ENCODE assay signal across 28 mouse cellular contexts in the genomic region with DNA sequence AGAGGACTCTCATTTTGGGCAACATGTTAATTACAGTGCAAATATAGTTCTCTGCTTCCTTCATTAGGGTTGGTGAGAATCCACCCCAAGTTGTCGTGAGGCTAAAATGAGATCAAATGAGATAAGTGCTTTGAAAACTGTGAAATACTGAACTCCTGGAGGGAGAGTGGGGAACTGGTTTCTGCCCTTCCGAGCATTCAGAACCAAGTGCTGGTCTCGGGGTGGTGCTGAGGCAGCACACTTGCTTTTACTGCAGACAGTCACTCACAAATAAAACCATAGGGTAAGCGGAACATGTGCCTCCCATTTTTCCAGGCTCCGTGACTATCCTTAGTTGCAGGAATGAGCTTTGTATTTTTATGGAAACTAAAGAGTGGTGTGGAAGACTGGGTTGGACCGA. TPM values are rescaled to one million over a fixed set of nuclear protein-coding genes. Genes with fewer than 3 reads are reported as not detected.
DNase-seq lines count a peak whose midpoint lies in the region; ATAC-seq and TF ChIP-seq lines count a peak whose summit lies in the region.
"Had no signal": no experiment of that assay in that cellular context is flagged by ENCODE, and none has a peak within 500 bp of the region (broad histone marks: within the 10 kb centered on the region; RNA-seq: fewer than 3 reads in every experiment).

No protein-coding gene starts in this region.

- no peak for TF ChIP-seq EP300 in CH12.LX (IDR thresholded peaks at IDR 0.05; ENCODE audit: low read length)

- H3K36me3 ChIP-seq in CH12.LX (replicated peaks in 1 of 2; ENCODE audit: control insufficient read depth in 1 of 2, insufficient read depth in 1 of 2, low read length in 1 of 2) = no peaks in the 10 kb centered on the region
- H3K36me3 ChIP-seq: embryonic facial prominence, embryonic 13.5 days; embryonic facial prominence, embryonic 15.5 days; forebrain, embryonic 10.5 days; forebrain, embryonic 12.5 days; G1E had no signal

- no peak for DNase-seq in frontal cortex, postnatal 25 days (ENCODE audit: low spot score in 2 of 2)
- no peak for DNase-seq in CH12.LX (ENCODE audit: extremely low read depth)
- no peak for DNase-seq in B cell, adult 2 months
- DNase-seq: adrenal gland, adult 8-10 months; adrenal gland, postnatal 14 days; adrenal gland, postnatal 36 days; cerebellum, adult 11 months; cerebellum, adult 18-20 months; cerebellum, adult 8-10 months; cerebellum, adult 9-11 months; cerebellum, postnatal 14 days; cerebellum, postnatal 36 days; embryo, embryonic 11 days had no signal

- in situ Hi-C loops in CH12.LX (cut with MboI; ENCODE audit: low pct_ligation_motif_present, low pct_unique_long_range_greater_than_20kb, low sequenced_read_pairs) = no loop called here

- no peaks in the 10 kb centered on the region for H3K79me2 ChIP-seq in CH12.LX (replicated peaks; ENCODE audit: control insufficient read depth, extremely low read depth, insufficient read depth, poor library complexity, severe bottlenecking)

- H3K9ac ChIP-seq in CH12.LX (ENCODE audit: insufficient read depth, low read depth) = no peak overlapping the region
- H3K9ac ChIP-seq: embryonic facial prominence, embryonic 13.5 days; embryonic facial prominence, embryonic 15.5 days; forebrain, embryonic 12.5 days had no signal

- no peak for TF ChIP-seq POLR2A in CH12.LX (IDR thresholded peaks at IDR 0.05; ENCODE audit: low read depth, low read length)
- TF ChIP-seq POLR2A in olfactory bulb, adult 2 months (IDR thresholded peaks at IDR 0.05; ENCODE audit: insufficient read depth, low read depth, low read length) = no peak

- H3K9me3 ChIP-seq in CH12.LX (replicated peaks; ENCODE audit: low read length) = no peaks in the 10 kb centered on the region
- H3K9me3 ChIP-seq: embryonic facial prominence, embryonic 13.5 days; embryonic facial prominence, embryonic 15.5 days; forebrain, embryonic 10.5 days; forebrain, embryonic 12.5 days had no signal

- H3K4me3 ChIP-seq in CH12.LX (replicated peaks in 1 of 3; ENCODE audit: low read depth in 2 of 3, low read length in 2 of 3, poor library complexity in 1 of 3) = no peak overlapping the region
- H3K4me3 ChIP-seq in olfactory bulb, adult 2 months (ENCODE audit: insufficient read depth, low read depth, low read length) = no peak overlapping the region
- H3K4me3 ChIP-seq: embryonic facial prominence, embryonic 13.5 days; embryonic facial prominence, embryonic 15.5 days; erythroblast, embryonic 14.5 days; forebrain, embryonic 10.5 days; forebrain, embryonic 12.5 days had no signal

- peak; percentile 51; the same call in 1 of the 2 replicates for ATAC-seq in frontal cortex, adult (ENCODE audit: low TSS enrichment)
- ATAC-seq: activated CD4-positive, CD25-positive, alpha-beta regulatory T cell, adult 4 months; forebrain, embryonic 14.5 days; forebrain, embryonic 16.5 days; Patski had no signal

- H3K27me3 ChIP-seq in CH12.LX (replicated peaks) = peaks cover 1% of the 10 kb centered on the region
- H3K27me3 ChIP-seq: embryonic facial prominence, embryonic 13.5 days had no signal

- TF ChIP-seq RAD21 in CH12.LX (IDR thresholded peaks at IDR 0.05; ENCODE audit: low read depth, low read length) = no peak

- dilution Hi-C loops in CH12.LX (cut with MboI; ENCODE audit: extremely low pct_ligation_motif_present, extremely low pct_unique_long_range_greater_than_20kb, low sequenced_read_pairs) = no loop called here

- no peak overlapping the region for H3K4me2 ChIP-seq in CH12.LX (ENCODE audit: insufficient read depth, low read depth, poor library complexity, severe bottlenecking)
- H3K4me2 ChIP-seq: embryonic facial prominence, embryonic 13.5 days; embryonic facial prominence, embryonic 15.5 days; forebrain, embryonic 12.5 days had no signal

- H3K27ac ChIP-seq in CH12.LX (ENCODE audit: insufficient read depth, low read depth) = no peak overlapping the region
- peak overlapping the region; percentile 52; the same call in 1 of the 2 replicates for H3K27ac ChIP-seq in olfactory bulb, adult 2 months (ENCODE audit: insufficient read depth, low read depth, low read length)
- H3K27ac ChIP-seq: embryonic facial prominence, embryonic 13.5 days; embryonic facial prominence, embryonic 15.5 days; forebrain, embryonic 10.5 days; forebrain, embryonic 12.5 days had no signal

- no peak for TF ChIP-seq CTCF in CH12.LX (conservative IDR thresholded peaks at IDR 0.05 in 1 of 2, IDR thresholded peaks at IDR 0.05 in 1 of 2; ENCODE audit: low read depth in 2 of 2, low read length in 2 of 2)
- no peak for TF ChIP-seq CTCF in olfactory bulb, adult 2 months (IDR thresholded peaks at IDR 0.05; ENCODE audit: insufficient read depth, low read depth, low read length)

- 25% methylated on average over 6 of the region's 6 CpGs for WGBS in olfactory bulb, adult 2 months

- peaks cover 0 to 4% of the 10 kb centered on the region in 2 experiments; a peak in 1 of 4 replicates for H3K4me1 ChIP-seq in CH12.LX (ENCODE audit: control insufficient read depth in 1 of 2, insufficient read depth in 2 of 2)
- H3K4me1 ChIP-seq in olfactory bulb, adult 2 months (ENCODE audit: control insufficient read depth, insufficient read depth, low read length) = peaks cover 23% of the 10 kb centered on the region
- H3K4me1 ChIP-seq: embryonic facial prominence, embryonic 13.5 days; embryonic facial prominence, embryonic 15.5 days had no signal

TF ChIP-seq in CH12.LX, 34 proteins besides CTCF, POLR2A, EP300 and RAD21:
- TF ChIP-seq RCOR1 (conservative IDR thresholded peaks at IDR 0.05; ENCODE audit: low read depth, low read length) (no peak), ETS1 (conservative IDR thresholded peaks at IDR 0.05; ENCODE audit: low read depth, low read length) (no peak), SIN3A (IDR thresholded peaks at IDR 0.05; ENCODE audit: low read length) (no peak), KAT2A (IDR thresholded peaks at IDR 0.05; ENCODE audit: insufficient replicate concordance, low read length) (no peak), IRF4 (IDR thresholded peaks at IDR 0.05; ENCODE audit: low read depth, low read length) (no peak), NELFE (IDR thresholded peaks at IDR 0.05; ENCODE audit: low read depth, low read length) (peak; percentile 32; the same call in 1 of the 2 replicates), ZMIZ1 (IDR thresholded peaks at IDR 0.05; ENCODE audit: low read depth, low read length) (no peak), CHD1 (IDR thresholded peaks at IDR 0.05; ENCODE audit: low read depth, low read length) (no peak)

RNA-seq across cellular contexts. Expression of a gene that starts 26.7 kb away (rescaled TPM):
- total RNA-seq in CH12.LX (2012; rRNA removed) (0.46 TPM in 1 of 2 replicates, not detected in the other), CH12.LX (2014; rRNA removed) (2.0 and 3.3 TPM in 2 replicates)
- polyA plus RNA-seq in CH12.LX (2012; ENCODE audit: insufficient read length, low read depth) = 2.4 and 2.9 TPM in 2 replicates
- 1,492 TPM in 1 of 2 replicates, not detected in the other for polyA plus RNA-seq in olfactory bulb, adult 2 months (2012; ENCODE audit: insufficient read depth, insufficient read length, low replicate concordance, missing spikeins)
- total RNA-seq: common myeloid progenitor, adult 5-6 weeks; G1E had no signal
- polyA plus RNA-seq: erythroblast, embryonic 14.5 days; G1E had no signal

RNA-seq across cellular contexts. Expression of a gene that starts 50.7 kb away (rescaled TPM):
- total RNA-seq in CH12.LX (2012; rRNA removed) = 0.08 TPM in 1 of 2 replicates, not detected in the other
- total RNA-seq in CH12.LX (2014; rRNA removed) = 0.08 and 0.20 TPM in 2 replicates
- 0.27 and 0.37 TPM in 2 replicates for polyA plus RNA-seq in CH12.LX (2012; ENCODE audit: insufficient read length, low read depth)
- polyA plus RNA-seq in olfactory bulb, adult 2 months (2012; ENCODE audit: insufficient read depth, insufficient read length, low replicate concordance, missing spikeins) = not detected in 2 replicates
- total RNA-seq: adrenal gland, adult 18-20 months; adrenal gland, adult 8-10 months; adrenal gland, postnatal 36 days had no signal
- polyA plus RNA-seq: activated CD4-positive, CD25-positive, alpha-beta regulatory T cell, adult 4 months; embryonic facial prominence, embryonic 11.5 days; embryonic facial prominence, embryonic 13.5 days; erythroblast, embryonic 14.5 days; forebrain, embryonic 10.5 days; forebrain, embryonic 12.5 days; forebrain, embryonic 16.5 days; G1E had no signal

Comparison
In these comparisons a context has a peak if more than half of its experiments do, and no peak if none do; other contexts are left out.
1. RNA of a gene that starts 26.7 kb away (polyA plus RNA-seq): 1,492 TPM in olfactory bulb, adult 2 months; 2.4 to 2.9 TPM in CH12.LX; every median in the first group is over 10 times any median in the second.